Mouse (Mus musculus) layer of hippocampus, postnatal 14 days (tissue): ENCODE data around the gene Adpgk. TPM values are rescaled to one million over a fixed set of nuclear protein-coding genes. Genes with fewer than 3 reads are reported as not detected.

Experiments
- DNase-seq, 2 experiments: peaks; one replicate each; pipeline ENCODE4 v3.0.0; 2021 to 2022; ENCODE audit warnings: low spot score in 2 of 2, mixed read lengths in 1 of 2
- long read RNA-seq, 2 experiments: library from polyadenylated mRNA; stranded (forward); transcript quantifications; one replicate each; pipeline ENCODE4 v2.0.0; 2021
- total RNA-seq, 2 experiments: library from RNA; stranded (reverse); gene quantifications; 2 replicates each; pipeline ENCODE4 v1.2.3; 2021

Gene Adpgk
- total RNA-seq = 10 to 100 TPM; 17.3 to 17.6 TPM
- long read RNA-seq, experiment 1, full-length matches to known transcripts = 17 of 23 reads
- long read RNA-seq, experiment 1, partial matches to known transcripts = 0 of 23 reads
- long read RNA-seq, experiment 1, other reads (novel, unspliced or antisense) = 6 of 23 reads
- long read RNA-seq, experiment 2, transcript Adpgk-205 (7 exons, 2,484 nt) = major isoform, 8 of 17 reads
- long read RNA-seq, experiment 2, partial matches to known transcripts = 2 of 17 reads
- long read RNA-seq, experiment 2, other reads (novel, unspliced or antisense) = 3 of 17 reads

DNA sequence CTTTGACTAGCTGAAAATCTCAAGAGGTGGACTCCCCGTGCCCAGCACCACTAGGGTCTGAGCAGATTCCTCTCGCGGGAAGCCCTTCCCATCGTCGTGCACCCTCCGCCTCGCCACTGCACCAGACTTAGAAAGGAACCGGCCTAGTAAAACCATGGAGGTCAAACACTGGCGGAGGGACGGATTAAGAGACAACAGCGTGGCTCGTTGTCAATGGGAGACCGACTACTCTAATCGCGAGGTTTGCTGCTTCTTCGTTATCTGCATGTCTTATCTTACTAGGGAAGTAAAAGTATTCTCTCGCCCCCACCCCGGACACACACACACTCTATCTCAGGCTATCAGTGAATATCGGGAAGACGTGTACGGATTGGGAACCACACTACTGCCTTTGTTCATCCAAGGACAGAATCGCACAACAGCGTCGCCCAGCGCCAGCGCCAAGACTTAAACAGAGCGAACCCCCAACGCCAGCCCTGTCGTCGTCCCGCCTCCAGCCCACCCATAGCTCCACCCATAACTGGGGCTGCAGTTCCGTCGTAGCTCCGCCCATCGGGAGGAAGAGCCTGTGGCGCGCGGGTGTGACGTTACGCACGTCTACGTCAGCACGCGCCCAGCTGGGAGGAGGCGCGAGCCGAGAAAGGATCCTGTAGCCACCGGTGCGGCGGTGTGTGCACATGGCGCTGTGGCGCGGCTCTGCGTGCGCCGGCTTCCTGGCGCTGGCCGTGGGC lies at the start of gene Adpgk:
Gene Adpgk (plus strand): TSS at position 602 of the 731 bp plus-strand sequence.
- DNase-seq = peak; percentile 97 to 99

- no peak for DNase-seq
Measured at GRCm38 (mm10) chr9:59245181-59245580, 46.2 kb upstream of the Adpgk start.

- DNase-seq = no peak
Measured at GRCm38 (mm10) chr9:59246456-59247029, 44.8 kb upstream of the Adpgk start.

GRCm38 (mm10) chr9:59249359-59249758 lies 42.0 kb upstream of the Adpgk start:
- DNase-seq = no peak

- DNase-seq = no peak
Measured at GRCm38 (mm10) chr9:59250272-59250671, 41.1 kb upstream of the Adpgk start.

DNA sequence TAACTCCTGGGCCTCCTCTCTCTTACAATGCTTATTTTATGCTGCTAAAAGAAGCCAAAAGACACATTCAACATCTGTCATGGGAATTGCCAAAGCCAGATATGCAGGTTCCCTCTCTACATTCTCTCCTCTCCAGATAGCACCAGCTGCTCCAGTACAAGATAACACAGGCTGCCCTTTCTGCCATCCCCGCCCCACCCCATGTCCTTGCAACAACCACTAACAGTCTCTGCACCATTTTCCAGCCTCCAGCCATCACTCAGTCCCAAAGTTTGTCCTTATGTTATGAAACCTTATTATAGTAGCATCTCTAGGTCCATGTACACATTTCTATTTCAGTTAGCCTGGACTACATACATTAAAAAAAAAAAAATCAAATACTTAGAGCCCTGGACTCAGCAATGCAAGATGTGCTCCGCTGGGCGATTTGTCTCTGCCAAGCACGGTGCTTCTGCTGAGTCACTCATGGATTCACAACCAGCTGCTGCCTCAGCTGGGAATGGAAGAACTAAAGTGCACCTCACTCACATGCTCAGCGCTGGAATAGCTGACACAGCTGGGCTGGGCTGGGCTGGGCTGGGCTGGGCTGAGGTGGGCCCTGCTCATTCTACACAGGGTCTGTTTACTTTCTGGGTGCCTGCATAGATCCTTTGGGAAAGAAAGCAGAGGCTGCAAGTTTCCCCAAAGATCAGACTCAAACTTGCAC lies 36.5 kb upstream of the Adpgk start:
- no peak for DNase-seq

DNA sequence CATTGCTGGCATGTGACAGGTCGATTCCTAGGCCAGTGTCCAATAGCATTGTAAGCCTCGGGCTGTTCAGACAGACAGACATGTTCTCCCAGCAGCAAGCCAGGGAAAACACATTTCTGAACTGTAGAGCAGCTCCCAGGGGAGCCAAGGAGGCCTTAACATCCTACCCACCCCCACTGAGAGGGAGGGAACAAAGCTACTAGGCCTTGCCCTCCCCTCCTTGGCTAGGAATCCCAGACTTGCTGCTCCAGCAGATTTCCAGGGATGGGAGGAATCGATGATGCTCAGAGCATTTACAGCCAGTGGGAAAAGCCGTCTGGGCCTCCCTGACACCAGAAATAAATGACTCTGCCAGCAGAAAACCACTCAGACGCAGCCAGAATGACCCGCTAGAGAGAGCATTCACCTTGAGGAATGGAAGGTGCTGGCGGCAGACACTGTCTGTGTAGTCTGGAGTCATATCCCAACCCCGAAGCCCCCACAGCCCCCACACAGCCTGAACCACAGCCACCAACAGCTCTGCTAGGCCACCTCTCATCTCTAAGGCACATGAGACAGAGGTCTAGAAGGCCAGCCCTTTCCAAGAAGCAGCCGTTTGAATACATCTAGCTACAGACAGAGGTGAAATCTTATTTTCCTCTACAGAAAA lies 31.4 kb upstream of the Adpgk start:
- no peak for DNase-seq

DNA sequence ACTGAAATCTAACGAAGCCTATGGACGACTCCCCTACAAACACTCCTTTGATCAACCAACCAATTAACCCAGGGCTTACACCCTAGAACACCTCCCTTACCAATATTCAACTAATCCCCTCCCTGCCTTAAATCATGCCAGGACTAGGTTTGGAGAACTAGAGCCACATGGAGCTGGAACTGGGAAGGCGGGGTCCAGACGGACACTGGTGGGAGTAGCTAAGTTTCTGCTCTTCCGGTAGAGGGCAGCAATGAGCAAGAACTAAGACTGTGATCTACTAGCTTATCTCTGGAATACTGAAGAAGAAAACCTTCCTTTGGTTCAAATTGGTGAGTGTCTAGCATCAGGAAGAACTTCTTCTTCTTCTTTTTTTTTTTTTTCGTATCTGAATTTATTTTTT lies 25.0 kb upstream of the Adpgk start:
- no peak for DNase-seq

DNA sequence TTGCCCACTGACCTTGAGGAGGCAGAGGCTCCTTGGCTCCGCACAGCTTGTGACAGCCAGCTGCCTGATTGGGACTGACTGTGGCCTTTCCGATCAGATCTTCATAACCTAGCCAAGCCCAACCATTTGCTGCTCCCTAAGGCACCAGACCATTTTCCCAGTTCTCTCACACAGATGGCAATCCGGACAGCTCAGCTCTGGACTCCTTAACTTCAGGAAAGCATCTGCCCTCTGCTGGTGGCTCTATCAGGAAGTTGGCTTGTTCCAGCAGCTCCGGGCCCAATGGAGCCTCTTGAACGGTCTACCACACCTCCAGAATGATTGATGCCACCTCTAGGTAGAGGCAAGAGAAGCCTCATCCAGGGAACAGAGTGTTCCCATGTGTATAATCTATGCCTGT lies 21.6 kb upstream of the Adpgk start:
- peak; percentile 55 to 71 for DNase-seq

GRCm38 (mm10) chr9:59271081-59271480 lies 20.3 kb upstream of the Adpgk start:
- DNase-seq = no peak

GRCm38 (mm10) chr9:59271711-59272110 lies 19.6 kb upstream of the Adpgk start:
- DNase-seq = no peak

- DNase-seq = no peak
Measured at GRCm38 (mm10) chr9:59273199-59273598, 18.2 kb upstream of the Adpgk start.

- DNase-seq = no peak
Measured at GRCm38 (mm10) chr9:59274846-59275455, 16.4 kb upstream of the Adpgk start.

- DNase-seq = no peak
Measured at GRCm38 (mm10) chr9:59278199-59278598, 13.2 kb upstream of the Adpgk start.

DNA sequence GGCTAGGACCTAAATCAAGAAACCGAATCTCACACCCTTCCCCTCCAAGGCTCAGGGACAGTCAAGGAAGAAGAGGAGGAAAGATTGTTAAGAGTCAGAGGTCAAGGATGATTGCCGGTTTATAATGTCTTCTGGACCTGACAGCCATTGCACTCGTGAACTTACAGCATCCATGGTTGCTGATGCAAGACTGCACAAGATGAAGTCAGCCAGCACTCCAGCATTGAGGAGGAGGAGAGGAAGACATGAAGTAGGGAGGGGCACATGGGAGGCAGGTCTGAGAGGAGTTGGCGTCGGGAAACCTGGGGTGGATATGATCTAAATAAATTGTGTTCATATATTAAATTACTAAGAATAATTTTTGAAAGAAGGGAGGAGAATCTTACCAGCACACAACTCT lies 12.7 kb upstream of the Adpgk start:
- DNase-seq = no peak

- DNase-seq = no peak
Measured at GRCm38 (mm10) chr9:59280888-59281287, 10.5 kb upstream of the Adpgk start.

GRCm38 (mm10) chr9:59281871-59282682 lies 9.3 kb upstream of the Adpgk start:
- peak; percentile 81 to 82 for DNase-seq

DNA sequence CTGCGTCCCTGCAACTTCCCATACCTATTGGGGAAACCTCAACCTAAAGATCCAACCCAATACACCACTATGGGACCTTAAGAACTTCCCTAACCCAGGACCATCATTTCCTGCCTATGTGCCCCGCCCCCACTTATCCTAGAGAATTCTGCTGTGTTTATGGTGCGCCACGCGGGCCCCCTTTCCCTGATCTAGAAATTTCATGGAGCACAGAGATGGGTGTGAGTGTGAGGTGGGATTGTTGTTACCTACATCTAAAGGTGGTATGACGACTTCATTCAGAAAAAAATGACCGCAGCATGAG lies 8.7 kb upstream of the Adpgk start:
- DNase-seq = no peak

DNA sequence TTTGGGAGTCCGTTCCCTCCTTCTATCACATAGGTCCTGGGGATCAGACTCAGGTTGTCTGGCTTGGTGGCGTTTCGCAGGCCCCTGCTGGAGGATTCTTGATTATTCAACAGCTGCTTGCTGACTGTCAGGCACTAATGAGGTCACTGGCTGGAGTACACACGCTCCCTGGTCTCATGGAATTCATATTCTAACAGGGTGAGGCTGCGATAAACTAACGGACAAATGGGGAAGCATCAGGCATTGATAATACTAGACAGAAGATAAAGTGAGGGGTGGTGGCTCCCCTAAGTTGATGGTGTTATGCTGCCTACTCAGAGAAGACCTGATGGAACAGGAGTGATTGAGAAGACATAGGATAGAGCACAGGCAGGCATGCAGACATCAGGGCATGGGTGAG lies 5.7 kb upstream of the Adpgk start:
- DNase-seq = no peak

- no peak for DNase-seq
Measured at GRCm38 (mm10) chr9:59288058-59288457, 3.3 kb upstream of the Adpgk start.
